Mouse (Mus musculus): ENCODE results near the gene Zglp1. TPM values are rescaled to one million over a fixed set of nuclear protein-coding genes. Genes with fewer than 3 reads are reported as not detected.

Gene Zglp1
- polyA plus RNA-seq, 1 experiment from 2014 or later: not detected

GRCm38 (mm10) chr9:21034481-21035085, 32.3 kb downstream of the Zglp1 start:
- no peak for TF ChIP-seq CTCF (IDR thresholded peaks at IDR 0.05; ENCODE audit: low read depth)
- peaks cover 70% of the 10 kb centered on the region for H3K27me3 ChIP-seq (replicated peaks; ENCODE audit: control insufficient read depth, insufficient read depth, low read length)
- no peak for ATAC-seq
- no peak overlapping the region for H3K9ac ChIP-seq (ENCODE audit: low read depth, low read length)
- H3K4me2 ChIP-seq (replicated peaks; ENCODE audit: low read depth): 0 out of 2 replicates have a peak overlapping the region, but pooled peaks have one; percentile 9
- WGBS: 7% methylated on average over 17 of the region's 17 CpGs
- peaks cover 23% of the 10 kb centered on the region for H3K4me1 ChIP-seq (replicated peaks; ENCODE audit: control insufficient read depth, insufficient read depth, low read length)
- H3K36me3 ChIP-seq (ENCODE audit: control insufficient read depth, insufficient read depth): no peaks in the 10 kb centered on the region
- no peak overlapping the region for H3K27ac ChIP-seq (ENCODE audit: low read depth, low read length)
- H3K4me3 ChIP-seq (ENCODE audit: low read depth, low read length): no peak overlapping the region
- H3K9me3 ChIP-seq (ENCODE audit: control insufficient read depth): no peaks in the 10 kb centered on the region

DNA sequence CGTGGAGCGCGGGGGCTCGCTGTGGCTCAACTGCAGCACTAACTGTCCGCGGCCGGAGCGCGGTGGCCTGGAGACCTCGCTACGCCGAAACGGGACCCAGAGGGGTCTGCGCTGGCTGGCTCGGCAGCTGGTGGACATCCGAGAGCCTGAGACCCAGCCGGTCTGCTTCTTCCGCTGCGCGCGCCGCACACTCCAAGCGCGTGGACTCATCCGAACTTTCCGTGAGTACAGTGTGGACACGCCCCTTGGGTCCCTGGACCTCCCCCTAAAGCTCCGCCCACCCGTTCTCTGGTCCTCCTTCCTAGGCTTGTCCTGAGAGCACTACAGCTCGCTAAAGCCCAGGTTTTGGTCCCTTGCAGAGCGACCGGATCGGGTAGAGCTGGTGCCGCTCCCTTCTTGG, 33.8 kb downstream of the Zglp1 start:
- TF ChIP-seq CTCF (IDR thresholded peaks at IDR 0.05; ENCODE audit: low read depth): no peak
- peaks cover 23% of the 10 kb centered on the region for H3K4me1 ChIP-seq (replicated peaks; ENCODE audit: control insufficient read depth, insufficient read depth, low read length)
- no peak overlapping the region for H3K27ac ChIP-seq (ENCODE audit: low read depth, low read length)
- 0 out of 2 replicates have a peak, but pooled peaks cover 1% of the 10 kb centered on the region for H3K36me3 ChIP-seq (ENCODE audit: control insufficient read depth, insufficient read depth)
- H3K4me2 ChIP-seq (replicated peaks; ENCODE audit: low read depth): peak overlapping the region; percentile 95
- no peaks in the 10 kb centered on the region for H3K9me3 ChIP-seq (ENCODE audit: control insufficient read depth)
- H3K4me3 ChIP-seq (ENCODE audit: low read depth, low read length): peak overlapping the region; percentile 53
- peaks cover 62% of the 10 kb centered on the region for H3K27me3 ChIP-seq (replicated peaks; ENCODE audit: control insufficient read depth, insufficient read depth, low read length)
- ATAC-seq: peak; percentile 55
- WGBS: under 1% methylated on average over 34 of the region's 34 CpGs
- H3K9ac ChIP-seq (ENCODE audit: low read depth, low read length): peak overlapping the region; percentile 42; the same call in 1 of the 2 replicates

GRCm38 (mm10) chr9:21032491-21032890, 34.4 kb downstream of the Zglp1 start:
- H3K9ac ChIP-seq (ENCODE audit: low read depth, low read length): no peak overlapping the region
- no peaks in the 10 kb centered on the region for H3K9me3 ChIP-seq (ENCODE audit: control insufficient read depth)
- no peak for ATAC-seq
- no peak overlapping the region for H3K27ac ChIP-seq (ENCODE audit: low read depth, low read length)
- H3K27me3 ChIP-seq (replicated peaks; ENCODE audit: control insufficient read depth, insufficient read depth, low read length): peaks cover 56% of the 10 kb centered on the region
- H3K36me3 ChIP-seq (ENCODE audit: control insufficient read depth, insufficient read depth): peaks cover 6% of the 10 kb centered on the region; the same call in 1 of the 2 replicates
- peak overlapping the region; percentile 95 for H3K4me2 ChIP-seq (replicated peaks; ENCODE audit: low read depth)
- 4% methylated on average over 7 of the region's 7 CpGs for WGBS
- peak overlapping the region; percentile 53 for H3K4me3 ChIP-seq (ENCODE audit: low read depth, low read length)
- peaks cover 20% of the 10 kb centered on the region for H3K4me1 ChIP-seq (replicated peaks; ENCODE audit: control insufficient read depth, insufficient read depth, low read length)
- no peak for TF ChIP-seq CTCF (IDR thresholded peaks at IDR 0.05; ENCODE audit: low read depth)

- H3K9ac ChIP-seq (ENCODE audit: low read depth, low read length): peak within 1 kb of the TSS; percentile 42
- peaks cover 20% of the 10 kb centered on the region for H3K4me1 ChIP-seq (replicated peaks; ENCODE audit: control insufficient read depth, insufficient read depth, low read length)
- H3K4me2 ChIP-seq (replicated peaks; ENCODE audit: low read depth): peak within 1 kb of the TSS; percentile 95
- H3K36me3 ChIP-seq (ENCODE audit: control insufficient read depth, insufficient read depth): peaks cover 8% of the 10 kb centered on the region; the same call in 1 of the 2 replicates
- no peak for TF ChIP-seq CTCF (IDR thresholded peaks at IDR 0.05; ENCODE audit: low read depth)
- peaks cover 50% of the 10 kb centered on the region for H3K27me3 ChIP-seq (replicated peaks; ENCODE audit: control insufficient read depth, insufficient read depth, low read length)
- H3K9me3 ChIP-seq (ENCODE audit: control insufficient read depth): no peaks in the 10 kb centered on the region
- peak within 1 kb of the TSS; percentile 53 for H3K4me3 ChIP-seq (ENCODE audit: low read depth, low read length)
- WGBS: under 1% methylated on average over 31 of the region's 35 CpGs
- H3K27ac ChIP-seq (ENCODE audit: low read depth, low read length): no peak within 1 kb of the TSS; the same call in 1 of the 2 replicates
- no peak for ATAC-seq
Observed at GRCm38 (mm10) chr9:21031896-21032351, 35.0 kb downstream of the Zglp1 start, which contains the start of gene Icam5. Gene Icam5 (plus strand): TSS chr9:21032073.

DNA sequence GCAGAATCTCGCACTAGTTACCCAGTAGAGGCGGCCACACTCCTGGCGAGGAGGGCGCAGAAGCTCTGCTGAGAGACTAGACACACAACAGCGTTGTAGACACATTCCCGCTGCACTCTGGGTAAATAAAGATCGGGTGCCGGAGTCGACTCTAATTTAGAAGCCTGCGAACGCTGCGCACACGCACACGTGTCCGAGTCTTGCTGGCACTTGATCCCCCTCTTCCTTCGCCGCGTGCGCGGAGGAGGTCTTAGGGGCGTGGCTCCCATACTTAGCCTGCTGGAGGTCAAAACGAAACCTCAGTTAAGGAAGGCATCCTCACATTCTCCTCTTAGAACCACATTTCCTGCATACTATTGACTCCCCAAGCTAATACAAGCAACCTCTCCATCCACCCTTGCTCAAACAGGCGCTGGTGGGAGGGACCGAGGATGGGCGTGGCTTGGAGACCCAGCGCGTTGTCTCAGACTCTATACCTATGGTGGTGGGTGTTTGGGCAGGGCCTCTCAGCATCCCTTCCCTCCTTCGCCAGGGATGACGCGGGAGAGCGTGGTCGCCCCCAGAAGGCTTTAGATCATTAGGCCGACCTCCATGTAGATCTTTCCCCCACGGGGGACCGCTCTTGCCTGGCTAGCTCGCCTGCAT, 35.5 kb downstream of the Zglp1 start:
- WGBS: under 1% methylated on average over 36 of the region's 36 CpGs
- H3K27me3 ChIP-seq (replicated peaks; ENCODE audit: control insufficient read depth, insufficient read depth, low read length): peaks cover 45% of the 10 kb centered on the region

GRCm38 (mm10) chr9:21030781-21031250, 36.1 kb downstream of the Zglp1 start:
- H3K4me1 ChIP-seq (replicated peaks; ENCODE audit: control insufficient read depth, insufficient read depth, low read length): peaks cover 20% of the 10 kb centered on the region
- peak overlapping the region; percentile 53 for H3K4me3 ChIP-seq (ENCODE audit: low read depth, low read length)
- peak overlapping the region; percentile 26 for H3K9ac ChIP-seq (ENCODE audit: low read depth, low read length)
- H3K4me2 ChIP-seq (replicated peaks; ENCODE audit: low read depth): peak overlapping the region; percentile 95
- no peak overlapping the region for H3K27ac ChIP-seq (ENCODE audit: low read depth, low read length)
- H3K27me3 ChIP-seq (replicated peaks; ENCODE audit: control insufficient read depth, insufficient read depth, low read length): peaks cover 39% of the 10 kb centered on the region
- WGBS: under 1% methylated on average over 13 of the region's 13 CpGs
- H3K9me3 ChIP-seq (ENCODE audit: control insufficient read depth): no peaks in the 10 kb centered on the region
- peak; percentile 77 for TF ChIP-seq CTCF (IDR thresholded peaks at IDR 0.05; ENCODE audit: low read depth)
- peak; percentile 74 for ATAC-seq
- H3K36me3 ChIP-seq (ENCODE audit: control insufficient read depth, insufficient read depth): peaks cover 8% of the 10 kb centered on the region; the same call in 1 of the 2 replicates

More for the DNA sequence above, 35.5 kb downstream of the Zglp1 start:
- Histone ChIP-seq H3K9me3 (ENCODE audit: control insufficient read depth) (no peaks in the 10 kb centered on the region), H3K4me1 (replicated peaks; ENCODE audit: control insufficient read depth, insufficient read depth, low read length) (peaks cover 20% of the 10 kb centered on the region), H3K4me2 (replicated peaks; ENCODE audit: low read depth) (peak overlapping the region; percentile 95), H3K27ac (ENCODE audit: low read depth, low read length) (no peak overlapping the region; the same call in 1 of the 2 replicates), H3K4me3 (ENCODE audit: low read depth, low read length) (peak overlapping the region; percentile 53), H3K36me3 (ENCODE audit: control insufficient read depth, insufficient read depth) (peaks cover 8% of the 10 kb centered on the region; the same call in 1 of the 2 replicates), H3K9ac (ENCODE audit: low read depth, low read length) (peak overlapping the region; percentile 26)
- no peak for TF ChIP-seq CTCF (IDR thresholded peaks at IDR 0.05; ENCODE audit: low read depth)
- ATAC-seq: peak; percentile 23
